Mouse (Mus musculus) heart, postnatal 0 days (tissue): Measurements from ENCODE around the gene Nlrx1.

Experiments used
- CTCF ChIP-seq: IDR thresholded peaks from 2 replicates; pipeline ENCODE4 v1.5.1; 2016; ENCODE audit warnings: antibody characterized with exemption, control low read depth, low read depth
- EP300 ChIP-seq: IDR thresholded peaks from 2 replicates; pipeline ENCODE4 v1.6.1; 2016; ENCODE audit warnings: antibody characterized with exemption, low read depth

DNA sequence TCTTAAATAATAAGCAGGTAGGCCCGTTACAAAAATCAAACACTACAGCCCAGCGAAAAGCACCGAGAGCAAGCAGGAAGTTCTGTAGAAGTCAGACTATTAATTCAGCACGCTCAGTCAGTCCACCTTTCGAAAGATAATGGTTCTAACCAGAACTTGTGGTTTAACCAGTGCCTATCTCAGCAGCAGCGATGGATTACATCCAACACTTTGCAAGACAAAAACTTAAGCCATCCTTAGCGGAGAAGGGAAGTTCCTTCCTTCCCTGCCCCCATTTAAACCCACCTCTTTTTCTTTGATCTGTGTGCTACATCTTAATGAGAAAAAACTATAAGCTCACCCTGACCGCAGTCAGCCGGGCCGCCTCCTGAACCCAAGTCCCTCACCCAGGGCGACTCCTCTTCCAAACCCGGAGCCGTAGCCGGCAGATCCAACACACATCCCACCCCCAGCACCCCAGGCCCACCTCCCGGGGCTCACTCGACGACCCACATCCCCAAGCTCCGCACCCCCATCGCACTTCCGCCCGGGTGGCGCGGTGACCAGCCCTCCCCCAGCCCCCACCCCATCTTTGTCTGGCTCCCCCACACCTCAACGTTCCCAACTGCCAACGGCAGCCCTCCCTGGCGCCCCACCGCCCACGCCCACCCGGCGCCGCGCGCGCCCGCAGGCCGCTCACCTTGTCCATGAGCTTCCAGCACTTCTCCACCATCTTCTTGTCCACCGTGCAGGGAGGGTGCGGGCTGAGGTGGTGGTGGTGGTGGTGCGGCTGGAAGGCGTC lies 35.2 kb downstream of the Nlrx1 start:
- no peak for TF ChIP-seq CTCF
- no peak; the same call in 1 of the 2 replicates for TF ChIP-seq EP300
